Mouse (Mus musculus) liver, embryonic 16.5 days (tissue): Measurements from ENCODE around the gene Ctnnbl1. TPM values are rescaled to one million over a fixed set of nuclear protein-coding genes. Genes with fewer than 3 reads are reported as not detected.

Experiments
- ATAC-seq: fragments of 200-750 bp; cut with Nextera tagmentation; 2 replicates; pipeline ENCODE4 v1.8.0; 2017; ENCODE audit warnings: low read depth, mild to moderate bottlenecking, moderate number of reproducible peaks, moderate library complexity
- H3K27ac ChIP-seq: fragments of 300-500 bp; sonication (generic); 2 replicates; pipeline ENCODE4 v1.5.1; 2014; ENCODE audit warnings: mild to moderate bottlenecking, low read length
- H3K27me3 ChIP-seq: fragments of 300-500 bp; sonication (generic); 2 replicates; pipeline ENCODE4 v1.6.1; 2014; ENCODE audit warnings: low read depth, low read length, mixed read lengths; ENCODE audit not compliant: control insufficient read depth, insufficient read depth
- H3K36me3 ChIP-seq: fragments of 300-500 bp; sonication (generic); 2 replicates; pipeline ENCODE4 v1.6.1; 2014; ENCODE audit warnings: mild to moderate bottlenecking; ENCODE audit not compliant: control insufficient read depth, insufficient read depth
- H3K4me1 ChIP-seq: fragments of 300-500 bp; sonication (generic); 2 replicates; pipeline ENCODE4 v1.6.1; 2014; ENCODE audit warnings: low read depth, low read length, mixed read lengths; ENCODE audit not compliant: control insufficient read depth
- H3K4me2 ChIP-seq: fragments of 300-500 bp; sonication (generic); 2 replicates; pipeline ENCODE4 v1.6.1; 2014; ENCODE audit warnings: low read depth, low read length, mixed read lengths
- H3K4me3 ChIP-seq: fragments of 300-500 bp; sonication (generic); 2 replicates; pipeline ENCODE4 v1.5.1; 2014; ENCODE audit warnings: low read depth, mild to moderate bottlenecking, low read length
- H3K9ac ChIP-seq: fragments of 300-500 bp; sonication (generic); 2 replicates; pipeline ENCODE4 v1.6.1; 2014; ENCODE audit warnings: low read depth, low read length
- H3K9me3 ChIP-seq: fragments of 300-500 bp; sonication (generic); replicated peaks from 2 replicates; pipeline ENCODE4 v1.6.1; 2016; ENCODE audit warnings: low read length; ENCODE audit not compliant: control insufficient read depth
- WGBS: fragments of 180-500 bp; shearing (Covaris S2); extraction: QIAGEN DNeasy Blood & Tissue Kit; methylation state at CpG from one replicate; pipeline ENCODE4 v1.1.7; 2014; ENCODE audit not compliant: insufficient replicate concordance; 5-methylcytosine and 5-hydroxymethylcytosine counted together
- polyA plus RNA-seq: library from polyadenylated mRNA; unstranded; fragments of >200 nt; fragmentation: Nextera tagmentation; extraction: Ambion mirVana; gene quantifications from 2 replicates; pipeline ENCODE4 v1.2.1, GENCODE M21; 2015

The Ctnnbl1 gene
- polyA plus RNA-seq, 1 experiment from 2014 or later, result 19.8 TPM

DNA sequence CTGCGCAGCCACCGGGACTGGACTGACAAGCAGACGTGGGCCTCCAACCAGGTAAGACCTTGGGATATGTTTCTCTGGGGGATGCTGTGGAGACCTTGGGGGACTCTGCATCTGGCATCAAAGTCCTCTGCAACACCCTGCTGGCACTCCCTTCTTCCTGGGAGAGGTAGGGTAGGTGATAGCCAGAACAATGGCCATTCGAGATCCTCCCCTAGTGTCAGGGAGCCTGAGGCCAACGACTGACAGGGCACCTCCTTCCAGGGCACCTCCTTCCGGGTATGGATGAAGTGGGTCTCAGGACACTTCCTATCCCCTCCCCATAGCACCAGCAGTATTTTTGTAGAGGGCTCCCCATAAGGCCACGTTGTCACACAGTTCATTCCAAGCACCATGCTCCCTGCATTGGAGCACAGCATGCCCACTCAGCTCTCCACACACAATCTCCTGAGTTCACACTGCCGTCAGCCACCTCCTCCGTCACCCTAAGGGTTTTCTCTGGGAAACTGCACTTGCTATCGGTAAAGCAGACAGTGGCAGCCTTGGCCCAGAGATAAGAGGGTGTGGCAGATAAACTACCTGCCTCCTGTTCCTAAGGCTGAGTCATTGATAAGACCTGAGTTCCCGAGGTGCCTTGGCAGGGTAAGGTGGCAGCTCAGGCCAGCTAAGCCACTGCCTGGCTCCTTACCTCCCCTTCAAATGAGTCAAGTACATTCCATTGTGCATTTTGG, 198.4 kb downstream of the Ctnnbl1 start:
- Histone ChIP-seq H3K4me3 (no peak overlapping the region), H3K9ac (no peak overlapping the region), H3K9me3 (no peaks in the 10 kb centered on the region), H3K27me3 (peaks cover 10% of the 10 kb centered on the region), H3K4me2 (no peak overlapping the region), H3K4me1 (peaks cover 4% of the 10 kb centered on the region), H3K36me3 (no peaks in the 10 kb centered on the region), H3K27ac (no peak overlapping the region)
- ATAC-seq, result no peak
- 33% methylated on average over 11 of the region's 11 CpGs for WGBS

DNA sequence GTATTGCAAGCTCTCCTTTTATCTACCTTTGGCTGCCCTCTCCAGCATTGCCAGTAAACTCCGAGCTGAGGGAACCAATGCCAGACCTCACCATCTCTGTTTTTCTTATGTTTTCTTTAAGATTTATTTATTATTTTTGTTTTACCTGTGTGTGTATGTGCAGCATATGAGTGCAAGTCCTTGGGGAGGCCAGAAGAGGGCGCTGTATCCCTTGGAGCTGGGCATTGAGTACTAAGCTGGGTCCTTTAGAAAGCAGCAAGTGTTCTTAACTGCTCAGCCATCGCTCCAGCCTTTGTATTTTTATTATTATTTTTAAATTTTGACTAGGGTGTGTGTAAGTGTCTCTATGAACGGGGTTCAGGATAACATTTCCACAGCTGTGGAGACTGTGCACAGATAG, 199.5 kb downstream of the Ctnnbl1 start:
- Histone ChIP-seq H3K36me3 (no peaks in the 10 kb centered on the region), H3K9me3 (no peaks in the 10 kb centered on the region), H3K27ac (no peak overlapping the region), H3K4me3 (no peak overlapping the region), H3K4me2 (no peak overlapping the region), H3K9ac (no peak overlapping the region), H3K4me1 (peaks cover 4% of the 10 kb centered on the region), H3K27me3 (peaks cover 21% of the 10 kb centered on the region)
- no peak for ATAC-seq
- 62% methylated on average over 4 of the region's 4 CpGs for WGBS

DNA sequence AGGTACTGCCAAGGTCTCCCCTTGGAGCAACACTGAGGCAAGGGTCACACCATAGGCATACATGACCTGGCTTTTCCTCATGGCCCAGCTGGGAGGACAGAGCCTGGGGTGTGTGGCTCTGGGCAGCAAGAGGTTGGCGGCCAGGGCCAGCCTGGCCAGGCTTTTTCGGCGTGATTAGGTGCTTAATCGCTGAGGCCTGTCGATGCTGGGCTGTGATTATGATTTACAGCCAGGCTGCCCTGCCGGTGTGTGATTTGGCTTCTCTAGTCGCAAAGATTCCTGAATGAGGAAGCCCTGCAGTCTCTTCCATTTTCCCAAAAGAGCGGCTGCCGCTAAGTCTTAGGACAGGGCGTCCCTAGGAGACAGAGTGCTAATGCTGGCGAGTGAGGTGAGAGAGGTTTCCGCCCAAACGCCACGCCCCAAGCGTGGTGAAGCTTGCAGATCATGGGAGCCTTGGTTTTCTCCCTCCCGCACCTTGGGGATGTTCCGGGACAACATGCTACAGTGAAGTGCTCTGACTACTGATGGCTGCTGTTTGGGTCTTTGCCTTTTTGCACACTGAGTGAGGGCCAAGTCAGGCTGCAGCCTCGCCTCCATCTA, 203.5 kb downstream of the Ctnnbl1 start:
- Histone ChIP-seq H3K4me3 (no peak overlapping the region), H3K9ac (no peak overlapping the region), H3K4me1 (peaks cover 2% of the 10 kb centered on the region), H3K27me3 (peaks cover 51% of the 10 kb centered on the region), H3K27ac (no peak overlapping the region), H3K36me3 (no peaks in the 10 kb centered on the region), H3K4me2 (no peak overlapping the region), H3K9me3 (no peaks in the 10 kb centered on the region)
- 6% methylated on average over 18 of the region's 18 CpGs for WGBS
- no peak for ATAC-seq

Other genes with a start within 250 kb of the Ctnnbl1 start
- gene Nnat, start 177.3 kb upstream of the Ctnnbl1 start, polyA plus RNA-seq, result 12.3 and 14.3 TPM in 2 replicates
- 8.4 and 8.5 TPM in 2 replicates for gene Blcap, start 166.1 kb upstream of the Ctnnbl1 start, polyA plus RNA-seq
- not detected in 2 replicates for gene Vstm2l, start 177.3 kb downstream of the Ctnnbl1 start, polyA plus RNA-seq